Mouse (Mus musculus): ENCODE results near the gene Abhd5. TPM values are rescaled to one million over a fixed set of nuclear protein-coding genes. Genes with fewer than 3 reads are reported as not detected.

Abhd5 gene
- polyA plus RNA-seq, 1 experiment from 2014 or later: 27.0 TPM

DNA sequence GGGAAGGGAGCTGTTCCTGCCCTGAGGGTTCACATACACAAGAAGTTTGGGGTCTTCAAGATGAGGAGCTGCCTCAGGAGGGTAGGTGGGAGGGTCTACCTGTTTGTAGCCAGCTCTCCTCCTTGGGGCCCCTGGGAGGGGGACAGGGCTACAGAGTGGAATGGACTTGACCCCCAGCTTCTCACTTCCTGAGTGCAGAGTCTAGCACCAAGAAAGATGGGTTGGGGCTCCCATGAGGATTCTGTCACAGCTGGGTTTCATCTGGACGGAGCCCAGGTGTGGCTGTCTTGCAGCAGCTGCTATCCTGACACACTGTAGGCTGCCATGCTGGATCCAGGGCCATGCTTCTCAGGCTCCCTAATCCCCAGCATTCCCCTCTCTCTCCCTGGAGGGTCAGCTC lies 78.3 kb downstream of the Abhd5 start:
- H3K27me3 ChIP-seq: no peaks in the 10 kb centered on the region
- H3K4me1 ChIP-seq (replicated peaks): no peaks in the 10 kb centered on the region
- H3K4me2 ChIP-seq: no peak overlapping the region
- no peak overlapping the region for H3K9ac ChIP-seq
- no peaks in the 10 kb centered on the region for H3K36me3 ChIP-seq (replicated peaks)
- no peak for ATAC-seq (ENCODE audit: insufficient read depth)
- H3K4me3 ChIP-seq (replicated peaks): no peak overlapping the region
- 47% methylated on average over 1 of the region's 1 CpGs for WGBS (ENCODE audit: insufficient replicate concordance)
- no peak overlapping the region for H3K27ac ChIP-seq (replicated peaks)
- H3K9me3 ChIP-seq (replicated peaks): no peaks in the 10 kb centered on the region

Other genes with a start within 250 kb of the Abhd5 start
- 18.4 and 18.6 TPM in 2 replicates for gene Snrk, start 234.3 kb upstream of the Abhd5 start, polyA plus RNA-seq (2015; fragmentation: Nextera tagmentation; extraction: Ambion mirVana)
- 13.7 and 16.5 TPM in 2 replicates for gene Ano10, start 57.2 kb upstream of the Abhd5 start, polyA plus RNA-seq (2015; fragmentation: Nextera tagmentation; extraction: Ambion mirVana)

All from liver, embryonic 15.5 days (tissue).